Mouse (Mus musculus): Measurements from ENCODE around the gene Plch2. TPM values are rescaled to one million over a fixed set of nuclear protein-coding genes. Genes with fewer than 3 reads are reported as not detected.
A peak's percentile ranks its signal among the peaks of the same experiment; 100 is the strongest.

The Plch2 gene
- total and polyA plus RNA-seq, 2 experiments from 2014 or later = 17.4 to 42.1 TPM

- Histone ChIP-seq H3K4me2 (ENCODE audit: low read depth) (no peak overlapping the region), H3K9me3 (ENCODE audit: low read length) (no peaks in the 10 kb centered on the region), H3K27me3 (ENCODE audit: insufficient read depth, low read length) (no peaks in the 10 kb centered on the region), H3K36me3 (ENCODE audit: insufficient read depth) (no peaks in the 10 kb centered on the region), H3K4me1 (ENCODE audit: insufficient read depth) (no peaks in the 10 kb centered on the region), H3K4me3 (ENCODE audit: low read depth, low read length) (no peak overlapping the region), H3K9ac (no peak overlapping the region), H3K27ac (ENCODE audit: low read depth, low read length) (no peak overlapping the region)
- DNase-seq (no peak), ATAC-seq (no peak; the same call in 1 of the 2 replicates)
- no peak for TF ChIP-seq CTCF (IDR thresholded peaks at IDR 0.05; ENCODE audit: low read depth)
- 43% methylated on average over 8 of the region's 8 CpGs for WGBS
These were observed 119.9 kb downstream of the Plch2 start for GRCm38 (mm10) chr4:154936542-154937255.

- H3K9ac ChIP-seq = no peak overlapping the region
- H3K4me1 ChIP-seq (ENCODE audit: insufficient read depth) = no peaks in the 10 kb centered on the region
- H3K27ac ChIP-seq (ENCODE audit: low read depth, low read length) = no peak overlapping the region
- H3K4me2 ChIP-seq (ENCODE audit: low read depth) = no peak overlapping the region
- peak; percentile 21; the same call in 1 of the 2 replicates for TF ChIP-seq CTCF (IDR thresholded peaks at IDR 0.05; ENCODE audit: low read depth)
- no peak for ATAC-seq
- no peaks in the 10 kb centered on the region for H3K27me3 ChIP-seq (ENCODE audit: insufficient read depth, low read length)
- 83% methylated on average over 7 of the region's 7 CpGs for WGBS
- H3K9me3 ChIP-seq (ENCODE audit: low read length) = no peaks in the 10 kb centered on the region
- no peak for DNase-seq
- no peak overlapping the region for H3K4me3 ChIP-seq (ENCODE audit: low read depth, low read length)
- no peaks in the 10 kb centered on the region for H3K36me3 ChIP-seq (ENCODE audit: insufficient read depth)
These were observed 120.8 kb downstream of the Plch2 start for GRCm38 (mm10) chr4:154935788-154936187.

GRCm38 (mm10) chr4:154934800-154935199 is 121.8 kb downstream of the Plch2 start:
- no peak overlapping the region for H3K27ac ChIP-seq (ENCODE audit: low read depth, low read length)
- no peak for TF ChIP-seq CTCF (IDR thresholded peaks at IDR 0.05; ENCODE audit: low read depth)
- 92% methylated on average over 2 of the region's 2 CpGs for WGBS
- H3K9ac ChIP-seq = no peak overlapping the region
- no peaks in the 10 kb centered on the region for H3K27me3 ChIP-seq (ENCODE audit: insufficient read depth, low read length)
- DNase-seq (no peak), ATAC-seq (no peak)
- no peaks in the 10 kb centered on the region for H3K36me3 ChIP-seq (ENCODE audit: insufficient read depth)
- no peak overlapping the region for H3K4me2 ChIP-seq (ENCODE audit: low read depth)
- no peak overlapping the region for H3K4me3 ChIP-seq (ENCODE audit: low read depth, low read length)
- H3K4me1 ChIP-seq (ENCODE audit: insufficient read depth) = no peaks in the 10 kb centered on the region
- no peaks in the 10 kb centered on the region for H3K9me3 ChIP-seq (ENCODE audit: low read length)

GRCm38 (mm10) chr4:154933306-154933907 is 123.2 kb downstream of the Plch2 start:
- Histone ChIP-seq H3K4me3 (ENCODE audit: low read depth, low read length) (no peak overlapping the region), H3K9ac (no peak overlapping the region), H3K27me3 (ENCODE audit: insufficient read depth, low read length) (no peaks in the 10 kb centered on the region), H3K4me2 (ENCODE audit: low read depth) (no peak overlapping the region), H3K36me3 (ENCODE audit: insufficient read depth) (no peaks in the 10 kb centered on the region), H3K27ac (ENCODE audit: low read depth, low read length) (no peak overlapping the region), H3K9me3 (ENCODE audit: low read length) (no peaks in the 10 kb centered on the region), H3K4me1 (ENCODE audit: insufficient read depth) (no peaks in the 10 kb centered on the region)
- DNase-seq (no peak), ATAC-seq (no peak)
- TF ChIP-seq CTCF (IDR thresholded peaks at IDR 0.05; ENCODE audit: low read depth) = no peak
- WGBS = 58% methylated on average over 13 of the region's 13 CpGs

Other genes with a start within 250 kb of the Plch2 start
- 3.6 and 3.7 TPM in 2 replicates for gene Ttc34, start 219.3 kb downstream of the Plch2 start, total RNA-seq (2014; rRNA removed)
- gene Ttc34, start 219.3 kb downstream of the Plch2 start, polyA plus RNA-seq (2015; fragmentation: Nextera tagmentation; extraction: Ambion mirVana) = 4.1 TPM in 2 replicates
- gene Mmel1, start 187.2 kb downstream of the Plch2 start, total RNA-seq (2014; rRNA removed) = 0.43 and 1.5 TPM in 2 replicates
- gene Mmel1, start 187.2 kb downstream of the Plch2 start, polyA plus RNA-seq (2015; fragmentation: Nextera tagmentation; extraction: Ambion mirVana) = 0.39 and 0.74 TPM in 2 replicates
- gene Fam213b, start 157.6 kb downstream of the Plch2 start, total RNA-seq (2014; rRNA removed) = 30.8 and 41.2 TPM in 2 replicates
- 59.7 and 62.1 TPM in 2 replicates for gene Fam213b, start 157.6 kb downstream of the Plch2 start, polyA plus RNA-seq (2015; fragmentation: Nextera tagmentation; extraction: Ambion mirVana)
- gene Tnfrsf14, start 128.2 kb downstream of the Plch2 start, total RNA-seq (2014; rRNA removed) = 2.6 TPM in 1 of 2 replicates, not detected in the other
- gene Tnfrsf14, start 128.2 kb downstream of the Plch2 start, polyA plus RNA-seq (2015; fragmentation: Nextera tagmentation; extraction: Ambion mirVana) = not detected in 2 replicates
- 92.2 and 100 TPM in 2 replicates for gene Hes5, start 95.9 kb downstream of the Plch2 start, total RNA-seq (2014; rRNA removed)
- 107 and 120 TPM in 2 replicates for gene Hes5, start 95.9 kb downstream of the Plch2 start, polyA plus RNA-seq (2015; fragmentation: Nextera tagmentation; extraction: Ambion mirVana)
- gene Pank4, start 92.7 kb downstream of the Plch2 start, total RNA-seq (2014; rRNA removed) = 39.7 and 40.0 TPM in 2 replicates
- gene Pank4, start 92.7 kb downstream of the Plch2 start, polyA plus RNA-seq (2015; fragmentation: Nextera tagmentation; extraction: Ambion mirVana) = 20.4 and 22.6 TPM in 2 replicates
- 16.9 and 18.5 TPM in 2 replicates for gene Pex10, start 10.2 kb upstream of the Plch2 start, total RNA-seq (2014; rRNA removed)
- gene Pex10, start 10.2 kb upstream of the Plch2 start, polyA plus RNA-seq (2015; fragmentation: Nextera tagmentation; extraction: Ambion mirVana) = 14.0 and 14.1 TPM in 2 replicates
- gene Rer1, start 29.6 kb upstream of the Plch2 start, total RNA-seq (2014; rRNA removed) = 92.4 and 116 TPM in 2 replicates
- gene Rer1, start 29.6 kb upstream of the Plch2 start, polyA plus RNA-seq (2015; fragmentation: Nextera tagmentation; extraction: Ambion mirVana) = 136 and 140 TPM in 2 replicates
- 6.0 and 7.4 TPM in 2 replicates for gene Morn1, start 29.8 kb upstream of the Plch2 start, total RNA-seq (2014; rRNA removed)
- 8.2 and 9.7 TPM in 2 replicates for gene Morn1, start 29.8 kb upstream of the Plch2 start, polyA plus RNA-seq (2015; fragmentation: Nextera tagmentation; extraction: Ambion mirVana)
- 66.9 and 68.7 TPM in 2 replicates for gene Ski, start 165.8 kb upstream of the Plch2 start, total RNA-seq (2014; rRNA removed)
- gene Ski, start 165.8 kb upstream of the Plch2 start, polyA plus RNA-seq (2015; fragmentation: Nextera tagmentation; extraction: Ambion mirVana) = 11.7 and 12.2 TPM in 2 replicates
- gene Faap20, start 193.0 kb upstream of the Plch2 start, total RNA-seq (2014; rRNA removed) = 48.7 and 51.8 TPM in 2 replicates
- 59.9 and 60.7 TPM in 2 replicates for gene Faap20, start 193.0 kb upstream of the Plch2 start, polyA plus RNA-seq (2015; fragmentation: Nextera tagmentation; extraction: Ambion mirVana)